Mouse (Mus musculus): ENCODE results near the gene Mettl2.
A peak's percentile ranks its signal among the peaks of the same experiment; 100 is the strongest.

Mettl2 gene

GRCm38 (mm10) chr11:105153068-105153833, 27.0 kb downstream of the Mettl2 start:
- peak; percentile 69 for DNase-seq

- no peak for DNase-seq
Observed at GRCm38 (mm10) chr11:105155915-105156314, 29.7 kb downstream of the Mettl2 start.

GRCm38 (mm10) chr11:105156748-105157267, 30.6 kb downstream of the Mettl2 start:
- no peak for DNase-seq

DNA sequence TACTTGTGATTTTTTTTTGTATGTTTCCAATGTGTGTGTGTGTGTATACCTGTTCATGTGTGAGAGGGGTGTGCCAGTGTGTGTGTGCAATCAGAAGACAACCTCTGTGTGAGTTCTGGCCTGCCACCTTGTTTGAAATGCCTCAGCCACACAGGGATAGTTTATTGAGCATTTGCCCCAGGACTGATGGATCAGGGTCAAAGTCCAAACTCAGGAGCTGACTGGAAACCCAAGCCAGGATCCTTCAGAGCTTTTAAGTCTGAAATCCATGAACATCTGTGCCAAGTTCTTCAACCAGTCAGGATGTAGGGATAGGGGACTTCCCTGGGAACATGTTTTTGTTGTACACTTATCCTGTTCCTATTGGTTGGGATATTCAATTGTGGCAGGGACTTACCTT, 31.8 kb downstream of the Mettl2 start:
- DNase-seq = no peak

GRCm38 (mm10) chr11:105159673-105160360, 33.6 kb downstream of the Mettl2 start:
- no peak for DNase-seq

- DNase-seq = no peak
Observed at GRCm38 (mm10) chr11:105161411-105161810, 35.2 kb downstream of the Mettl2 start.

DNA sequence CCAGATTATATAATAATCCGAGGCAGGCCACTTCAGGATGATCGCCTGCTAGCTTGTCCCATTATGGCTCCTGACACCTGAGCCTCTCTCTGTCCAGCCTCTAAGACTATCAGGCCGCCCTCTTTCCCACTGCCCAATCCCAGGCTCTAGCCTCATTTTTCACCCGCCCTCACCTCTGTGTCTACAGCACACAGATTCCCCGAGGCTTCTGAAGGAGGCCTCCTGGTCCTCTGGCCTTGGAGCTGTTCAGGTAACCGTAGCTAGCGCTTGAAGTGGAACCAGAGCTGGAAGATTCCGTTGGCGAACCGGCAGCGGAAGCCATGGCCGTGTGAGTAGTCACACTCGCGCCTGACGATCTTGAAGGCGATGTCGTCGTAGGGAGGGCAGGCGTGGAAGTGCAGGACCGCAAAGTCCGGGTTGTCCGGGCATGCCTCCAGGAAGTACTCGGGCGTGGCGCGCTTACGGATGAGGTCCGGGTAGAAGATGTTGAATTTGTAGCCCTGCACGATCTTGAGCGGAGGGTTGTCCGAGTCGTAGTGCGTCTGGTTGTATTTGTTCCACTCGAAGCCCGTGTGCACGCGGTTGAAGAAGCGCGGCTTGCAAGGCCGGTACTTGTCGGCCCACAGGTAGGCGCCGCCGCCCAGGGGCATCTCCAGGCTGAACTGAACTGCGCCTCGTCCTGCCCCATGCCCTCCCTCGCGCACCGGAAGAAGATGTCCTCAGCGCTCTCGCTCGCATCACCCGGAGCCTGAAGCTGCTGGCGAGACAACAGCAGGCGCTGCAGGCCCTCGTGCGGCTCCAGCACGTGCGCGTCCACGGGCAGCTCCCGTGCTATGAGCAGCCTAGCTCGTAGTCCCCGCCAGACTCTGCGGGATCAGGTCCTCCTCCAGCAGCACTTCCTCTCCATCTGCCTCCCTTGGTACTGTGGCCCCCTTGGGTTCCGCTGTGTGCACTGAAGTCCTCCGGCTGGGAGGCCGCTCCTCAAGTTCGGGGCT, 38.6 kb downstream of the Mettl2 start:
- no peak for DNase-seq

DNA sequence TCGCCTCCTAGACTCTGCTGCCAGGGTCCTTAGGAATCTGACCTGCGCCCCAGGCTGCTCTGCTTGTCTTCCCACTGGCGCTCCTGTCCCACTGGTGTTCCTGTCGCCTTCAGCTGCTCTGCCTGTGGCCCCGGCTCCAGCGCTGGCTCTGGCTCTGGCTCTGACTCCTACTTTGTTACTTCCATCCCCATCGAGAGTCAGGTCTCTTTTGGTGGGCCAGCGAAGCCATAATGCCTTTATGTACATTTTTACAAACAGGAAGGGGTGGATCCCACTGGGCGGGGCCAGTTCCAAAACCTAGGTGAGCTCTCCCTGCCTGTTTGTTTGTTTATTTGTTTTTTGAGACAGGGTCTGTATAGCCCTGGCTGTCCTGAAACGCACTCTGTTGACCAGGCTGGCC, 40.6 kb downstream of the Mettl2 start:
- no peak for DNase-seq

- DNase-seq = no peak
Observed at GRCm38 (mm10) chr11:105178516-105178915, 52.3 kb downstream of the Mettl2 start, which contains the start of gene Tlk2. Gene Tlk2, plus strand, starts transcription at chr11:105178807.

DNA sequence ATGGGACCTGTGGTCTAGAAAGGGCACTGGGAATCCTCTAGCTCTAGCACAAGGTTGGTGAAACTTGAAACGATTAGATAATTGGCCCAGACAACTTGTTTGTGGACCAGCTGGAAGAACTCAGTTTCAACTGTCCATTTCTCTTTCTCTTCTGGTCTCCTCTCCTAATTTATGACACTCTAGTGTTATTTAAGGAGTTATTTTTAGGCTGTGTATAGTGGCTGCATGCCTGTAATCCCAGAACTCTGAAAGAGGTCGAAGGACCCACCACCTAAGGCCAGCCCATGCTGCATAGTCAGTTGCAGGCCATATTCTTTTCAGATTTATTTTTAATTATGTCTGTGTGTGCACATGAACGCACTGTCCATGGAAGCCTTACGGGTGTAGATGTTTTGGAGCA, 53.3 kb downstream of the Mettl2 start:
- peak; percentile 26 for DNase-seq

GRCm38 (mm10) chr11:105180471-105181091, 54.4 kb downstream of the Mettl2 start:
- peak; percentile 45 for DNase-seq

- DNase-seq = peak; percentile 95
Observed at GRCm38 (mm10) chr11:105181126-105181637, 55.0 kb downstream of the Mettl2 start.

GRCm38 (mm10) chr11:105181689-105182460, 55.6 kb downstream of the Mettl2 start:
- peak; percentile 58 for DNase-seq

DNA sequence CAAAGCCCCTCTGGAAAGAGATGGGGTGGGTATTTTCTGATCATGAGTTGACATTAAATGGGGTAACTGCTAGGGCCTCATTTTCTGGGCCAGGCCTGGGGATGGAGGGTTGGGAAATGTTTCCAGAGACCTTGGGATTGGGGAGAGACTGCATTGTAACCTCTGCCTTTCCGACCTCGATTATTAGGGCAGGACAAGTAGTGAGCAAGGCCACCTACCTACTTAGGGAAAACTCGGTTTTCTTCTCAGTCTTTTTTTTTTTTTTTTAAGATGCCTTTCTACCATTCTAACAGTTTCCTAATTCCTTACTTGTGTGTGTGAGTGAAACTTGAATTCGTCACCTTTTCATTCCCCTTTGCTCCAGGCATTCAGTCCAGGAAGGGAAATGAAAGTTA, 56.2 kb downstream of the Mettl2 start:
- no peak for DNase-seq

GRCm38 (mm10) chr11:105184678-105185077, 58.5 kb downstream of the Mettl2 start:
- DNase-seq = peak; percentile 24

All from lung, postnatal 10 days (tissue).